Mouse (Mus musculus): ENCODE measurements around the gene Gm44503. TPM values are rescaled to one million over a fixed set of nuclear protein-coding genes. Genes with fewer than 3 reads are reported as not detected.

Gm44503 gene
- polyA plus RNA-seq, 1 experiment from 2014 or later = not detected

- H3K9ac ChIP-seq (replicated peaks) = no peak overlapping the region
- 87% methylated on average over 13 of the region's 13 CpGs for WGBS
- no peaks in the 10 kb centered on the region for H3K9me3 ChIP-seq
- no peak overlapping the region for H3K4me3 ChIP-seq (replicated peaks)
- H3K36me3 ChIP-seq = peaks cover 5% of the 10 kb centered on the region; the same call in 1 of the 2 replicates
- ATAC-seq (ENCODE audit: insufficient number of reproducible peaks, insufficient read depth, low FRiP score, low TSS enrichment, low read depth) = no peak
- no peaks in the 10 kb centered on the region for H3K4me1 ChIP-seq (replicated peaks)
- H3K27ac ChIP-seq = no peak overlapping the region
- no peak overlapping the region for H3K4me2 ChIP-seq
- H3K27me3 ChIP-seq = no peaks in the 10 kb centered on the region
Measured at GRCm38 (mm10) chr9:73001314-73002011, 42.8 kb downstream of the Gm44503 start.

DNA sequence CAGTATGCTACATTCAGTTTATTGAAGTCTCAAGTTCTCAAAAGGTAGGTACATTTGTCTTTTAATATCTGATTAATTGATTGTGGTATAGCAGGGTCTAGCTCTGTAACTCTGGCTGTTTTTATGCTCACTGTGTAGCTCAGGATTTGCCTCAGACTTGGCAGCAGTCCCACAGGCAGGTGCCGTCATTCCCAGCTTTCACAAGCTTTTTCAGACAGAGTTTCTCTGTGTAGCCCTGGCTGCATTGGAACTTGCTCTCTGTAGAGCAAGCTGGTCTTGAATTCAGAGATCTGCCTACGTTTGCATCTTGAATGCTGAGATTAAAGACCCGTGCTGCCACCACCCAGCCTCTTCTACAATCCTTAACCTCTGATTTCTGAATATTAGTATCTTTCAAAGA, 43.5 kb downstream of the Gm44503 start:
- Histone ChIP-seq H3K27me3 (no peaks in the 10 kb centered on the region), H3K9ac (replicated peaks) (no peak overlapping the region), H3K9me3 (no peaks in the 10 kb centered on the region), H3K4me1 (replicated peaks) (no peaks in the 10 kb centered on the region), H3K4me3 (replicated peaks) (no peak overlapping the region), H3K27ac (no peak overlapping the region), H3K36me3 (peaks cover 5% of the 10 kb centered on the region; the same call in 1 of the 2 replicates), H3K4me2 (no peak overlapping the region)
- 75% methylated on average over 3 of the region's 3 CpGs for WGBS
- ATAC-seq (ENCODE audit: insufficient number of reproducible peaks, insufficient read depth, low FRiP score, low TSS enrichment, low read depth) = no peak

GRCm38 (mm10) chr9:73004076-73004475, 45.4 kb downstream of the Gm44503 start:
- Histone ChIP-seq H3K9ac (replicated peaks) (no peak overlapping the region), H3K27me3 (no peaks in the 10 kb centered on the region), H3K36me3 (peaks cover 5% of the 10 kb centered on the region; the same call in 1 of the 2 replicates)

GRCm38 (mm10) chr9:73005106-73005505, 46.5 kb downstream of the Gm44503 start:
- Histone ChIP-seq H3K27me3 (no peaks in the 10 kb centered on the region), H3K4me2 (no peak overlapping the region), H3K9ac (replicated peaks) (no peak overlapping the region), H3K4me1 (replicated peaks) (no peaks in the 10 kb centered on the region), H3K9me3 (no peaks in the 10 kb centered on the region), H3K27ac (no peak overlapping the region), H3K4me3 (replicated peaks) (no peak overlapping the region), H3K36me3 (peaks cover 5% of the 10 kb centered on the region; the same call in 1 of the 2 replicates)
- 84% methylated on average over 6 of the region's 6 CpGs for WGBS
- ATAC-seq (ENCODE audit: insufficient number of reproducible peaks, insufficient read depth, low FRiP score, low TSS enrichment, low read depth) = no peak

More at GRCm38 (mm10) chr9:73004076-73004475, 45.4 kb downstream of the Gm44503 start:
- H3K4me2 ChIP-seq = no peak overlapping the region
- no peaks in the 10 kb centered on the region for H3K9me3 ChIP-seq
- no peak overlapping the region for H3K27ac ChIP-seq
- ATAC-seq (ENCODE audit: insufficient number of reproducible peaks, insufficient read depth, low FRiP score, low TSS enrichment, low read depth) = no peak
- no peak overlapping the region for H3K4me3 ChIP-seq (replicated peaks)
- WGBS = 81% methylated on average over 8 of the region's 8 CpGs
- no peaks in the 10 kb centered on the region for H3K4me1 ChIP-seq (replicated peaks)

GRCm38 (mm10) chr9:73006175-73006574, 47.5 kb downstream of the Gm44503 start:
- Histone ChIP-seq H3K4me2 (no peak overlapping the region), H3K9me3 (no peaks in the 10 kb centered on the region), H3K36me3 (peaks cover 13% of the 10 kb centered on the region; the same call in 1 of the 2 replicates), H3K27ac (no peak overlapping the region), H3K4me1 (replicated peaks) (no peaks in the 10 kb centered on the region), H3K4me3 (replicated peaks) (no peak overlapping the region), H3K9ac (replicated peaks) (no peak overlapping the region), H3K27me3 (no peaks in the 10 kb centered on the region)
- ATAC-seq (ENCODE audit: insufficient number of reproducible peaks, insufficient read depth, low FRiP score, low TSS enrichment, low read depth) = no peak
- 94% methylated on average over 3 of the region's 3 CpGs for WGBS

DNA sequence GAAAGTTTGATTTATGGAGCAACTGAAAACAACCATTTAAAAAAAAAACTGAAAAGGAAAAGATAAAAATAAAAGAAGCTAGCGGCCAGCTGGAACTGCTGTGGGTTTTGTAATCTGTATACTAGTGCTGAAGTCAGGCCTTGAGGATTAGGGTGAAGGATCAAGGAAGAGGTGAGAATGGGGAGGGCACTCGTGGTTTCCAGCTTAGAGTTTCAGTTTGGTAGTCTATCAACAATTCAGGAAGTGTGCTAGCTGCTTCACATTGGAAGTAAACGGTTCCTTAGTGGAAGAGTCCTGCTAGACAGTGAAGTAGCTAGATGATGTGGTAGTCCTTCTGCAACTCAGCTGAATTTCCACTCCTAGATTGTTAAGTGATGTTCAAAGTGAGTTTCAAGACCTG, 49.7 kb downstream of the Gm44503 start:
- Histone ChIP-seq H3K4me2 (no peak overlapping the region), H3K9ac (replicated peaks) (no peak overlapping the region), H3K27ac (no peak overlapping the region), H3K9me3 (no peaks in the 10 kb centered on the region), H3K4me1 (replicated peaks) (no peaks in the 10 kb centered on the region), H3K27me3 (no peaks in the 10 kb centered on the region), H3K4me3 (replicated peaks) (no peak overlapping the region), H3K36me3 (peaks cover 29% of the 10 kb centered on the region; the same call in 1 of the 2 replicates)
- WGBS = 75% methylated on average over 3 of the region's 3 CpGs
- ATAC-seq (ENCODE audit: insufficient number of reproducible peaks, insufficient read depth, low FRiP score, low TSS enrichment, low read depth) = no peak

- Histone ChIP-seq H3K27ac (no peak overlapping the region), H3K4me1 (replicated peaks) (no peaks in the 10 kb centered on the region), H3K9ac (replicated peaks) (no peak overlapping the region), H3K36me3 (peaks cover 63% of the 10 kb centered on the region), H3K4me3 (replicated peaks) (no peak overlapping the region), H3K9me3 (no peaks in the 10 kb centered on the region), H3K4me2 (no peak overlapping the region), H3K27me3 (no peaks in the 10 kb centered on the region)
- 83% methylated on average over 4 of the region's 4 CpGs for WGBS
- ATAC-seq (ENCODE audit: insufficient number of reproducible peaks, insufficient read depth, low FRiP score, low TSS enrichment, low read depth) = no peak
Measured at GRCm38 (mm10) chr9:73012629-73013028, 54.0 kb downstream of the Gm44503 start.

DNA sequence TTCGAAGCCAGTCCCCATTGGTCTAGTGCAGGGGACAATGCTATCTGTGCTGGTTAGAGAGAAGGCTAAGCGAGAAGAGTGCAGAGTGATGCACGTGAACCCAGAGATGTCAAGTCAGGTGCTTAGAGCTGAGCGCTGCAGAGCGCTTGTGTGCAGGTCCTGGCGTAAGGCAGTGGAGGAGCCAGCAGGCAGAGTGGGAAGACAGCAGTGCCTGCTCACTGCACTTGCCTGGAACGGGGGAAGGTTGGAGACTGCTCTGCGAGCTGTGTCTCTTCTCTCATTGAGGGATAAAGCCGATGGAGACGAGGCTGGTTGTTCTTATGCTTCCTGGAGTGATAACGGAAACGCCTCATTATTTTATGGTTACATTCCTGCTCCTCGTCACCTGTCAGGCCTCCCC, 56.1 kb downstream of the Gm44503 start:
- H3K27me3 ChIP-seq = no peaks in the 10 kb centered on the region

DNA sequence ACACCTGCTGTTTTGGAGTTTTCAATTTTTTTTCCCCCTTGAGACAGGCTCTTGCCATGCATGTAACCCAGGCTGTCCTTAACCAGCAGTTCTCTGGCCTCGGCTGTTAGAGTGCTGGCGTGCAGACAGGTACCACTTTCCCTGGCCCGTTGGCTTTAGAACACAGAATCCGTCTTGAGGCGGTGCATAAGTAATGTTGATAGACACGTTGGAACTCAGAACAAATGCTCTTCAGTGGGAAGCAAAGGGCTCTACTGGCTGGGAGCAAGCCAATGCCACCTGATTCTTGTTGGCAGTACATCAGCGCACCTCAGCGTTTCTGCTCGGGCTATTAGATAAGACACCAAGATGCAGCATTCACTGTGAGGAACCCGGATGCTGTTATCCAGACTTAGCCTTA, 61.2 kb downstream of the Gm44503 start:
- no peaks in the 10 kb centered on the region for H3K9me3 ChIP-seq
- peaks cover 66% of the 10 kb centered on the region for H3K36me3 ChIP-seq
- H3K27me3 ChIP-seq = no peaks in the 10 kb centered on the region
- 92% methylated on average over 10 of the region's 10 CpGs for WGBS
- ATAC-seq (ENCODE audit: insufficient number of reproducible peaks, insufficient read depth, low FRiP score, low TSS enrichment, low read depth) = no peak
- H3K4me1 ChIP-seq (replicated peaks) = no peaks in the 10 kb centered on the region
- H3K4me2 ChIP-seq = no peak overlapping the region
- H3K4me3 ChIP-seq (replicated peaks) = no peak overlapping the region
- no peak overlapping the region for H3K9ac ChIP-seq (replicated peaks)
- H3K27ac ChIP-seq = no peak overlapping the region

More for the DNA sequence above, 56.1 kb downstream of the Gm44503 start:
- ATAC-seq (ENCODE audit: insufficient number of reproducible peaks, insufficient read depth, low FRiP score, low TSS enrichment, low read depth) = no peak
- Histone ChIP-seq H3K4me3 (replicated peaks) (no peak overlapping the region), H3K4me2 (no peak overlapping the region), H3K4me1 (replicated peaks) (no peaks in the 10 kb centered on the region), H3K36me3 (peaks cover 84% of the 10 kb centered on the region), H3K9ac (replicated peaks) (no peak overlapping the region), H3K9me3 (no peaks in the 10 kb centered on the region), H3K27ac (no peak overlapping the region)
- WGBS = 73% methylated on average over 13 of the region's 13 CpGs

GRCm38 (mm10) chr9:73020566-73021097, 62.0 kb downstream of the Gm44503 start:
- Histone ChIP-seq H3K4me3 (replicated peaks) (no peak overlapping the region), H3K9ac (replicated peaks) (no peak overlapping the region), H3K4me2 (no peak overlapping the region), H3K27ac (no peak overlapping the region), H3K36me3 (peaks cover 61% of the 10 kb centered on the region), H3K4me1 (replicated peaks) (no peaks in the 10 kb centered on the region; the same call in 1 of the 2 replicates), H3K27me3 (no peaks in the 10 kb centered on the region), H3K9me3 (no peaks in the 10 kb centered on the region)
- ATAC-seq (ENCODE audit: insufficient number of reproducible peaks, insufficient read depth, low FRiP score, low TSS enrichment, low read depth) = no peak
- 90% methylated on average over 5 of the region's 5 CpGs for WGBS

GRCm38 (mm10) chr9:73025818-73026636, 67.4 kb downstream of the Gm44503 start:
- peak overlapping the region; percentile 48 for H3K4me2 ChIP-seq
- H3K9me3 ChIP-seq = no peaks in the 10 kb centered on the region
- H3K27ac ChIP-seq = peak overlapping the region; percentile 56; the same call in 1 of the 2 replicates
- no peaks in the 10 kb centered on the region for H3K27me3 ChIP-seq
- 11% methylated on average over 17 of the region's 17 CpGs for WGBS
- peaks cover 14% of the 10 kb centered on the region for H3K4me1 ChIP-seq (replicated peaks)
- peak overlapping the region; percentile 26 for H3K4me3 ChIP-seq (replicated peaks)
- peak; percentile 76 for ATAC-seq (ENCODE audit: insufficient number of reproducible peaks, insufficient read depth, low FRiP score, low TSS enrichment, low read depth)
- peaks cover 26% of the 10 kb centered on the region for H3K36me3 ChIP-seq
- peak overlapping the region; percentile 27; the same call in 1 of the 2 replicates for H3K9ac ChIP-seq (replicated peaks)
